Mouse (Mus musculus): ENCODE results near the gene Trim38.

The Trim38 gene

GRCm38 (mm10) chr13:23746201-23747080 lies 23.3 kb upstream of the Trim38 start, which contains the start of gene Hist1h2bb:
Gene Hist1h2bb, plus strand, starts transcription at chr13:23746734.
- peak; percentile 93 for DNase-seq (ENCODE audit: low spot score)

DNA sequence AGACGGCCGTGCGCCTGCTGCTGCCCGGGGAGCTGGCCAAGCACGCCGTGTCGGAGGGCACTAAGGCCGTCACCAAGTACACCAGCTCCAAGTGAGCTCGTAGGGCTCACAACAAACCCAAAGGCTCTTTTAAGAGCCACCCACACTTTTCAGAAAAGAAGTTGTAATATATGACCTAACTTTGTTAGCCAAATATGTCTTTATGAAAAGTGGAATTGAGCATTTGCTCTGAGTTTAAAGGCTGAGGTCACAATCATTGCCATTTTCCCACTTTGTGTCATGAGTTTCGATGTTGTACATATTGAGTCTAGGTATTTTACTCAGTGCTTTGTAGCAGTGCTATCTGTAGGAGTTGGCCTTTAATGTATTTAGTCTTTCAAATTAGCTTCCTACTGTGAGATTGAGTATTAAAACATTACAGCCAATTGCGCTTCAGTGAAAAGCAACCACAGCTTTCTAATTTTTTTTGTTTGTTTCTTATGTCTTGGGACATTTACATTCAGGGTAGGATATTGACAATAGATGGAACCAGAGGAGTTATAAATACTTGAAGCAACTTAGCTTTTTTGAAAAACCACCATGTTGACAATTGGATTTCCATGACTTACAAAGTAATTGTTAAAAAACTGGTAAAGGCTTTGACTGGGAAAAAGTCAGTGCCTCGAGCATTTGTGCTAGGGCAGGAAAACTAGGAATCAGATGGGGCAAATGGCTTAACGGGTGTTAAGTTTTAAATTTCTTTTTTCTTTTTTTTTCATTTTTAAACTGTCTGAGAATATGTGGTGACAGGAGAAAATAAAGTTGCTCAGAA lies 22.4 kb upstream of the Trim38 start:
- DNase-seq (ENCODE audit: low spot score): peak; percentile 54

GRCm38 (mm10) chr13:23747892-23748288 lies 21.8 kb upstream of the Trim38 start:
- DNase-seq (ENCODE audit: low spot score): peak; percentile 55

DNA sequence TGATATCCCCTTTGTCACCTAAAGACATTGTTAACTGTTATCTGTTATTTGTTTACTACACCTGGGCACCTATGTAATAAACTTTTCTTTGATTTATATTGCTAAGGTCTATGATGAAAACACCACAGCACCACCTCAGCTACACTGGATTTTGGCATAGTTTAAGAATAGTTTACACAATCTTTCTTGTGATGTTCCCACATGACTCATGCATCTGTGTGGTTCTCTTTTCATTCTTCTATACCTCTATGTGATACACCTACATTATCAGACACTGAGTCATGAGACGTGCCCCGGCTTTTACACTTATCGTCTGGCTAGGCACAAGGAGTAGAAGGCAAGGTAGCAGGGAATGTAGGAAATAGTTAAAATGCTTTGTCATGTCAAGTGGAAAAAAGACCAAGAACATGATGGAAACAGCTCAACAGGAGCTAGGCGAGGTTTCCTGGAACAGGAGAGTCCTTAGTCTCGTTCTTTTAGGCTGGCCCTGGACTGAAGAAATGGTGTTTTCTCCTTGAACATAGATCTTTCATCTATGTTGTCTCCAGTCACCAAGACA lies 20.1 kb upstream of the Trim38 start:
- no peak for DNase-seq (ENCODE audit: low spot score)

- peak; percentile 88 for DNase-seq (ENCODE audit: low spot score)
Observed at GRCm38 (mm10) chr13:23750839-23751477, 18.8 kb upstream of the Trim38 start, which contains the start of gene Hist1h2ab. Gene Hist1h2ab, plus strand, starts transcription at chr13:23751126.

DNA sequence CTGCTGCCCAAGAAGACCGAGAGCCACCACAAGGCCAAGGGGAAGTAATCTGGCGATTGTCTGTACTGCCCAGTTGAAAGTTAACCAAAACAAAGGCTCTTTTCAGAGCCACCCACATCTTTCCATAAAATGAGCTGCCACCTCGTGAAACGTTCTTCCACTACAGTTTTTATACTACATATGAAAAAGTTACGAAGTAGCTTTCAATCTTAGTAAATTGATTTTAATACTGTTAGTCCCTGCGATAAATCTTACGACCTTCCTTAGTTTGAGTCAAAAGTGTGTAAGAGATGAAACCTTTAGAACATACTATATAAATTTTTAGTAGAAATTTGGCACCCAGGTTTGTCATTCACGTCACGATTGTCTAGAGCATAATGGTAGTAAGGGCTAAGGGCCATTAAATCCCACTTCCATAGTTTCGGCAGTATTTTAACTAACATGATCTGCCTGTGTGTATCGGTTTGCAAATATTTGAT lies 18.2 kb upstream of the Trim38 start:
- DNase-seq (ENCODE audit: low spot score): peak; percentile 57

- DNase-seq (ENCODE audit: low spot score): peak; percentile 94
Observed at GRCm38 (mm10) chr13:23752067-23752741, 17.5 kb upstream of the Trim38 start, which contains the start of gene Hist1h3b. Gene Hist1h3b, plus strand, starts transcription at chr13:23752267.

DNA sequence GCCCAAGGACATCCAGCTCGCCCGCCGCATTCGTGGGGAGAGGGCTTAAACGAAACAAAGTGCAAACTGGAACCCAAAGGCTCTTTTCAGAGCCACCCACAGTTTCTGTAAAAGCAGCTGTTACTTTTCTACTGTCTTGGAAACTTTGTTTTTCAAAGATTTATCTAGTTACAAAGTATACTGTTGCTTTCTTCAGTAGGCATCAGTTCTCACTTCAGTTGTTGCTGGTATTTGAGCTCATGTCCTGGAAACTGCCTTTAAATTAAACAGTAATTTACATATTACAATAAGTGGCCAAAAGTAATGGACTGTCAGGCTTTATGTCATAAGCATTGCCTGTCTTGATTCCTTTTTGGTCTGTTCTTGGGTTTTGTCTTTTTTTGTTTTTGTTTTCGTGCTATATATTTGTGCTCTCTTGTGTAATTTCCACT lies 17.0 kb upstream of the Trim38 start:
- peak; percentile 45 for DNase-seq (ENCODE audit: low spot score)

- peak; percentile 5 for DNase-seq (ENCODE audit: low spot score)
Observed at GRCm38 (mm10) chr13:23753314-23754078, 16.2 kb upstream of the Trim38 start.

GRCm38 (mm10) chr13:23755000-23755399 lies 14.7 kb upstream of the Trim38 start:
- no peak for DNase-seq (ENCODE audit: low spot score)

DNA sequence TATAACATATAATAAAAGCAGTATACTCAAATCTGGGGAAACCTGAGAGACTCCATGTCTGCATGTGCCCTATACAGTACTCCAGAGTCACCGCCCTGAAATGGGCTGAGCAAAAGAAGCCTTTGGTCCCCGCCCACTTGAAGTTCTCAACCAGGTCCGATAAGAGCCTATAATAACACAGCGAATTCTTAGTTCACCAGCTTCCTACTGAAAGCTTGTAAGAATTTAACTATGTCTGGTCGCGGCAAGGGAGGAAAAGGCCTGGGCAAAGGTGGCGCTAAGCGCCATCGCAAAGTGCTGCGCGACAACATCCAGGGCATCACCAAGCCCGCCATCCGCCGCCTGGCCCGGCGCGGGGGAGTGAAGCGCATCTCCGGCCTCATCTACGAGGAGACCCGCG lies 12.9 kb upstream of the Trim38 start, which contains the start of gene Hist1h4b:
Hist1h4b (plus strand) TSS at position 224 of the 400 bp plus-strand sequence.
- peak; percentile 97 for DNase-seq (ENCODE audit: low spot score)

DNA sequence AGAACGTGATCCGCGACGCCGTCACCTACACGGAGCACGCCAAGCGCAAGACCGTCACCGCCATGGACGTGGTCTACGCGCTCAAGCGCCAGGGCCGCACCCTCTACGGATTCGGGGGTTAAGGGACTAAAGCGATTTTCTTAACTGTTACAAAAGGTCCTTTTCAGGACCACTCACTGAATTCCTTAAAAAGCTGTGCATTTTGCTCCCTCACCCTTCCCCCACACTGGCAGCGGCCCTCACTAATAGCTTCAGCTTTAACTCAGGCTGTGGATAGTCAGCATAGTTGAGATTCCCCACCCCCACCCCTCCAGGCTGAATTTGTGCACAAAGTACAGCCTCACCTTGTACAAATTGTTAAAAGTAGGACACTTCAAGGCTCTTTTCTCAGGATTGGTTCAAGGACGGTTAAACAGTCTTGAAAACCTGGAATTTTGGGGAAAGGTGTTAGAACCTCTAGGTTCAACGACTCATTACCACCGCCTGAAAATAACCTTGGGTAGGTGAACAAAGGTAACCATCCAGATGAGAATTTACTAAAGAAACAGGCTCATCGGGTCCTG lies 12.4 kb upstream of the Trim38 start:
- peak; percentile 82 for DNase-seq (ENCODE audit: low spot score)

GRCm38 (mm10) chr13:23757921-23758320 lies 11.8 kb upstream of the Trim38 start:
- DNase-seq (ENCODE audit: low spot score): no peak

DNA sequence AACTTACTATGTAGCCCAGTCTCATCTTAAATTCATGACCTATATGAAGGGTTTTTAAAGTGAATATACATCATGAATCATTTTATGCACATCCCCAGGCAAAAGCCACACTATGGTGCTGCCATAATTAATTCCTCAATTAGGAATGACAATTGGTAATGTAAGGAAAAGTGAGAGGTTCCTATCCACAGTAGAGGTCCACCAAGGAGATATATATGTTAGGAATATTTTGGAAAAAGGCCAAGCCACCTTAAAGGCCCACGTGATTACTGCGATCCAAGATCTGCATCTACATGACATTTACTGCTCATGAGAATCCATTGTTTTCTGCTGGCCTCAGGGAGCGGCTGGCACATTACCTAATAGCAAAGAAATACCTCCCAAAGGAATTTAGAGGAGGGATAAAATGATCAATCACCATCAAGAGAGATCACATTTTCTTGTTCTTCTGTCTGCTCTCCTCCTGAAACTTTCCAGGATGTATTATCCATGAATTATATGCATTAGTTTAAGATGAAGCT lies 10.4 kb upstream of the Trim38 start:
- no peak for DNase-seq (ENCODE audit: low spot score)

DNA sequence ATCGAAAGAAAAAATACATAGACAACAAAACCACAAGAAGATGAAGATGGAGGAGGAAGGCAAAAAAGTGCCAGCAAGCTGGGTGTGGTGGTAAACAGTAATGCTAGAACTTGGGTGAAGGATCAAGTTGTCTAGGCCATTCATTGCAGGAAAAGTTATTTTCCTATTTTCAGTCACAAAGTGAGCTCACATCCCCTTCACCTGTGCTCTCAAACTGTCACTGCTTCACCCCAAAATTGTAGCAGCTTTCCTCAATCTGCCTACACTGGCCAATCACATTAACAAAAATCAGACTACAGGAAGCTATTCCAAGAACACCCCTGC lies 9.8 kb upstream of the Trim38 start:
- no peak for DNase-seq (ENCODE audit: low spot score)

DNA sequence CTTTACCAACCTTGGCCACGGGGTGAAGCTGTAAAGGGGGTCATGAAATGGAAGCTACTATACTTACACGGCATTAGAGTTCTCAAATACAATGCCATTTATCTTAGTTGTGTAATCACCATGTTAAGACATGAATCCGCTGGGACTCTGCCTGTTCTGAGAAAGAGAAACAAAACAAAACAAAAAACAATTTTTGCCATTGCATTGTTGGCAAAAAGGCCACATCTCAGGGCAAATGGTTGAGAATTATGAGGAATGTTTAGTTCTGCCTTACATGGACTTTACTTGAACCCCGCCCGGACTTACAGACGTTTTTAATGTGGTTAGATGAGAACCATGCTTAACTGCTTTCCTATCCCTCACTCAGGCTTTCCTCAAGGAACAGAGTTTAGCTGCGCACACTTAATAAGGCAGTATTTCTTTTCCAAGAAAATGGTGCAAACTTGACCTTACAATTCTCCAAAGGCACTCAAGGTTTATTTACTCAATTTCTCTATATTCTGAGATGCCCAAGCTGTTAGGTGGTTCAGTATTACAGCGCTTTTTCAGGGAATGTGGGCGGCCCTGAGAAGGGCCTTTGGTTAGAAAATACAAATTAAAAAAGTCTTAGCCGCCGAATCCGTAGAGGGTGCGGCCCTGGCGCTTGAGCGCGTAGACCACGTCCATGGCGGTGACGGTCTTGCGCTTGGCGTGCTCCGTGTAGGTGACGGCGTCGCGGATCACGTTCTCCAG lies 9.3 kb upstream of the Trim38 start:
- DNase-seq (ENCODE audit: low spot score): peak; percentile 39

DNA sequence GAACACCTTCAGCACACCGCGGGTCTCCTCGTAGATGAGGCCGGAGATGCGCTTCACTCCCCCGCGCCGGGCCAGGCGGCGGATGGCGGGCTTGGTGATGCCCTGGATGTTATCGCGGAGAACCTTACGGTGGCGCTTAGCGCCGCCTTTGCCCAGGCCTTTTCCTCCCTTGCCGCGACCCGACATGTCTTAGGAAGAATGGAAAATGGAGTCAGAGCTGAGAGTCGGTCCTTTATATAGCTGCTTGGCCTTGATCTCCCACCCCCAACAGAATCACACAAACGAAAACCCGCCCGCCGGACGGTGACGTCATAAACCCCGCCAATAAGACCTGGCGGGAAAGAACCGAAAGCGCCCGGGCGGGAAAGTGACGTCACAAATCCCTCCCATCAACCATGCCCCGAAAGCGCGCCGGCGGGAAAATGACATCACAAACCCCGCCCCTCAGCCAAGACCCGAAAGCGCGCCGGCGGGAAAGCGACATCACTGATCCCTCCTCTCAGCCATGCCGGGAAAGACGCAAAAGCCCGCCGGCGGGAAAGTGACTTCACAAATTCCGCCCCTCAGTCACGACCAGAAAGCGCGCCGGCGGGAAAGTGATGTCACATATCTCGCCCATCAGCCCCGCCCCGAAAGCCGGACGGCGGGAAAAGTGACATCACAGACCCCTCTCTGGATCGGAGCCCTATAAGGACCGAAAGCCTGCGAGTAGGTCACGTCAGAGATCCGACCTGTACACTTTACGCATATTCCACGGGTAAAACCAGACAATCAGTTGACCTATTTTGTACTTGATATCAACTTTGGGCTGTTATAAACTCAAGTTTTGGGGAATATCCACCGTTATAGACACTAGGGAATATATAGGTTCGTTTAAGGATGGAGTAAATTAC lies 8.5 kb upstream of the Trim38 start, which contains the start of gene Hist1h4a:
Hist1h4a (minus strand) TSS at position 259 of the 893 bp plus-strand sequence.
- DNase-seq (ENCODE audit: low spot score): peak; percentile 99
